Mouse (Mus musculus) kidney, adult 10 weeks (tissue): ENCODE data around the gene Sin3a. TPM values are rescaled to one million over a fixed set of nuclear protein-coding genes. Genes with fewer than 3 reads are reported as not detected.

Experiments
- polyA plus RNA-seq: library from polyadenylated mRNA; stranded (reverse); fragments of 350-450 nt; fragmentation: Illumina TruSeq; extraction: RNeasy Lipid Tissue Mini Kit (QIAGEN cat#74804); gene quantifications from one replicate; pipeline ENCODE4 v1.2.3, GENCODE M21; 2014; ENCODE audit warnings: low read depth, low replicate concordance

Sin3a gene
- 20.5 TPM for polyA plus RNA-seq

DNA sequence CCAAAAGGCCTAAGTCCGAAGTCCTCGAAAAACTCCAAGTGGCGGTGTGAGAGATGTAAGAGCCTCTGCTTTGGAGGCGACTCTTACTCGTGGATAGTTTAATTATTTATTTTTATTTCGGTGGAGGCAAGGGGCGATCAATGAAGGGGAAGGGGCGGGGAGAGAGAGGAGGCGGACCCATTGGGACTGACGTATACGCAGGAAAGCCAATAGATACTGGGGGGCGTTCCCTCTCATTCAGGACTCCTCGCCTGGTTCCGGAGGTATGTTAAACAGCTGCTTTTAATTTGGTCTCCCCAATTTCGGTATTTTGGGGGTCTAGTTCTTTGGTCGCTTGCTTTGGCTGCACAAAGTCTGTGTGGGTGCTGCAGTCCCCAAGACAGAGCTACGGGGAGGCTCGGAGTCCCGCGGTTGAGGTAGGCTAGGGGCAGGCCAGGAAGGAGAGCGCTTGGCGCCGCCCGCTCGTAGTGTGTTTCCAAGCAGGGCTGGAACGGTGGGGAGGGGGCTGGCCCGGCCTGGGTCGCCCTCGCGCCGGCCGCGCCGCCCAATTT lies at the start of gene Sin3a:
Sin3a (plus strand) TSS at position 240 of the 551 bp plus-strand sequence.

DNA sequence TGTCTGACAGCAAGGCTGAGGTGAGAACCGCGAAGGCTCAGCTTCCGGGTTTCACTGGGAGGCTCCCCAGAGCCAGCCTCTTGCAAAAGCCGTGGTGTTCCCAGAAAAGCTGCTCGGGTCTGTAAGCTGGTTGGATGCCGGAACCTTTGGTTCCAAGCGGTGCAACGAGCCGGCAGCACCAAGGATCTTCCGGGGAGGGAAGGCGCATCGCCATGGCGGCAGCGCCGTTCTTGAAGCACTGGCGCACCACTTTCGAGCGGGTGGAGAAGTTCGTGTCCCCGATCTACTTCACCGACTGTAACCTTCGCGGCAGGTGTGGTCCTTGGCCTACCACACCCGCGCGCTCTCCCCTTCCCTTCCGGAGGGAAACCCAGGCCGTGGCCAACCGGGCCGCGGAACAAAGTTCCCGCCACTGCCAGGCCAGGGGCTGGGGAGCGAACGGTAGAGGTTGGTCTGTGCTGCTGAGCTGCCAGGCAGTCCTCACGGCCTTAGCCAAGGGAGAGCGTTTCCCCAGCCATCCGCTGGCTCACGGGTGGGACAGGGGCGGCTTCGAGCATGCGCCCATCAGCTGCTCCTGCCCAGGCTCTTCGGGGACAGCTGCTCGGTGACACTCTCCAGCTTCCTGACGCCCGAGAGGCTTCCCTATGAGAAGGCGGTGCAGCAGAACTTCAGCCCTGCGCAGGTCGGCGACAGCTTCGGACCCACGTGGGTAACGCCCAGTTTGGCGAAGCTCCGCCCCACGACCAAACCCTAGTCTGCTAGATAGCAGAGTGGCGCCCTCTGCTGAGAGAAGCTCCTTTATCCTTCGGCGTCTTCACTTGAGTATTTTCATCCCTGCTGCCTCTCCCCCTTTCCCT lies 59.0 kb downstream of the Sin3a start, which contains the start of gene Man2c1:
Man2c1 (plus strand) TSS at position 114 of the 857 bp plus-strand sequence.

DNA sequence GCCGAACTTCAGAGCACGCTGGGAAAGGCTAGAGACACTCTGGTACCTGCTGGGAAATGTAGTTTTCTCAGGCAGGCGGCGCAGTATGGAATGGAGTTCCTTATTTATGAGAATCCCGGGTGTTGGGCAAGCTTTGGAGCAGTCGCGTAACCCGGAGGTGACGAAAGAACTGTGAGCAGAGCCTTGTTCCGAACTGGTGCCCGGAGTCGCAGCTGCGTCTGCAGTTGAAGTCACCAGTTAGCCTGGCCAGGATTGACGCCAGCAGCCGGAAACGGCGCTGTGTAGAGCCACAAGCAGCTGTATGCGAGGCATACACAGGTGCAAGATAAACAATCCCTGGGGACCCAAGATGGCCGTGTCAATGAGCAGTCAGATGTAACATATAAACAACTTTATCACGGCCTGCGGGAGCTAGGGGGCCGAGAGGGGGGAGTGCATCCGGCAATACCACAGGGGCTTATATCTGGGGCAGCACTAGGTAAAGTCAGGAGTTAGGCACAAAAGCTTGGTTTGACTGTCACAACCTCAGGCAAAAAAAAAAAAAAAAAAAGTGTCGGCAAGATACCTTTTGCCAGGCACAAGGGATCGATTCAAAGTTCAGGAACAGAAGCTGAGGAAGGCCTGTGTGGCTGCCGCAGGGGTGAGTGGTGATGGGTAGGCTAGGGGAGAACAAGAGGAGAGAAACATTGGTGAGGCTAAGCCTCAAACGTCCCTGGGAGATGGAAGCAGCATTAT lies 76.5 kb downstream of the Sin3a start, which contains the start of gene Neil1:
Neil1 (minus strand) TSS at position 162 of the 735 bp plus-strand sequence.

DNA sequence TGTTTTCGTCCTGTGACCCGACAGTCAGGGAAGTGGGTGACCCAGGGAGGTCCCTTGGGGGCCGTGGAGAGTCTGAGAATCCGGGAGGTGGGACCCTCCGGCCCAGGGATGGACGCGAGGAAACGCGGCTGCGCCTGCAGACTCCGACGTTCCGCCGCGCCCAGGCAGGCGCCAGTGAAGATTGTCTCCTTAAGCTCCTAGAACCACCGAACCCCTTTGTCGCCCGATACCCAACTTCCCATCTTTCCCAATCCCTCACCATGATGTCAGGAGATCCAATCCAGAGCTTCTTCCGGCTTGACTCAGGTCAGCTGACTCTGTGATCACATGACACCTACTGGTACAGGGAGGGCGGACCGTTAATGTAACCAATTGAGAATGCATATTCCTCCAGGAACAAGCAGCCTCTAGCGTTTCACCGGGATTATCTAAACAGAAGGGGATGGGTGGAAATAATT lies 86.2 kb downstream of the Sin3a start, which contains the start of gene Commd4:
Commd4 (minus strand) TSS at position 319 of the 458 bp plus-strand sequence.

Other genes with a start within 250 kb of the Sin3a start
- not detected for gene Odf3l1, start 207.4 kb upstream of the Sin3a start, polyA plus RNA-seq
- 0.36 TPM for gene Cspg4, start 207.0 kb upstream of the Sin3a start, polyA plus RNA-seq
- gene Snx33, start 143.7 kb upstream of the Sin3a start, polyA plus RNA-seq, result 2.1 TPM
- 46.4 TPM for gene Imp3, start 134.6 kb upstream of the Sin3a start, polyA plus RNA-seq
- 15.0 TPM for gene Snupn, start 121.2 kb upstream of the Sin3a start, polyA plus RNA-seq
- 39.8 TPM for gene Ptpn9, start 77.1 kb upstream of the Sin3a start, polyA plus RNA-seq
- gene Man2c1, start 58.6 kb downstream of the Sin3a start, polyA plus RNA-seq, result 8.0 TPM
- 0.53 TPM for gene Neil1, start 76.3 kb downstream of the Sin3a start, polyA plus RNA-seq
- gene Commd4, start 86.3 kb downstream of the Sin3a start, polyA plus RNA-seq, result 5.5 TPM
- not detected for gene Trcg1, start 164.5 kb downstream of the Sin3a start, polyA plus RNA-seq
- gene 1700017B05Rik, start 190.6 kb downstream of the Sin3a start, polyA plus RNA-seq, result 0.85 TPM